Mouse (Mus musculus) retina, postnatal 7 days (tissue): ENCODE results near the gene Rfx7.
"Not testable (repeated sequence)": the region's sequence is repeated elsewhere in the genome, so short reads cannot be mapped to it uniquely, and the experiment has no call there.

ENCODE experiments used
- DNase-seq: peaks from one replicate; pipeline ENCODE4 v3.0.0-alpha.2; 2012; ENCODE audit warnings: low read depth, low spot score

Rfx7 gene

GRCm38 (mm10) chr9:72639843-72640621 lies 108.0 kb downstream of the Rfx7 start:
- peak; percentile 77 for DNase-seq

GRCm38 (mm10) chr9:72640642-72641041 lies 108.6 kb downstream of the Rfx7 start:
- DNase-seq = no peak

GRCm38 (mm10) chr9:72641093-72641680 lies 109.1 kb downstream of the Rfx7 start:
- no peak for DNase-seq

GRCm38 (mm10) chr9:72642756-72643447 lies 110.9 kb downstream of the Rfx7 start:
- DNase-seq = not testable (repeated sequence)

GRCm38 (mm10) chr9:72643651-72644417 lies 111.8 kb downstream of the Rfx7 start:
- DNase-seq = no peak

GRCm38 (mm10) chr9:72644418-72645110 lies 112.5 kb downstream of the Rfx7 start:
- DNase-seq = no peak

- DNase-seq = no peak
These were observed 117.7 kb downstream of the Rfx7 start for GRCm38 (mm10) chr9:72649781-72650180.

- no peak for DNase-seq
These were observed 120.9 kb downstream of the Rfx7 start for GRCm38 (mm10) chr9:72652961-72653360.

GRCm38 (mm10) chr9:72653533-72653932 lies 121.5 kb downstream of the Rfx7 start:
- no peak for DNase-seq

- DNase-seq = peak; percentile 51
These were observed 122.7 kb downstream of the Rfx7 start for GRCm38 (mm10) chr9:72654593-72655242.

GRCm38 (mm10) chr9:72655602-72656001 lies 123.6 kb downstream of the Rfx7 start:
- DNase-seq = no peak

GRCm38 (mm10) chr9:72656491-72656890 lies 124.5 kb downstream of the Rfx7 start:
- no peak for DNase-seq

- DNase-seq = no peak
These were observed 124.9 kb downstream of the Rfx7 start for GRCm38 (mm10) chr9:72656940-72657339.

- DNase-seq = no peak
These were observed 125.7 kb downstream of the Rfx7 start for GRCm38 (mm10) chr9:72657694-72658093.

- no peak for DNase-seq
These were observed 128.1 kb downstream of the Rfx7 start for GRCm38 (mm10) chr9:72660139-72660538.

GRCm38 (mm10) chr9:72660911-72661310 lies 128.9 kb downstream of the Rfx7 start:
- no peak for DNase-seq

- no peak for DNase-seq
These were observed 129.5 kb downstream of the Rfx7 start for GRCm38 (mm10) chr9:72661561-72661894.

- DNase-seq = peak; percentile 87
These were observed 130.0 kb downstream of the Rfx7 start, which contains the start of gene Nedd4 for GRCm38 (mm10) chr9:72661895-72662661. Gene Nedd4 (plus strand): TSS chr9:72662346.

GRCm38 (mm10) chr9:72662691-72663533 lies 130.9 kb downstream of the Rfx7 start:
- DNase-seq = peak; percentile 30
